Mouse (Mus musculus) midbrain, embryonic 12.5 days (tissue): ENCODE measurements around the gene Rnd2. TPM values are rescaled to one million over a fixed set of nuclear protein-coding genes. Genes with fewer than 3 reads are reported as not detected.
A peak's percentile ranks its signal among the peaks of the same experiment; 100 is the strongest.
"Not testable (repeated sequence)": the region's sequence is repeated elsewhere in the genome, so short reads cannot be mapped to it uniquely, and the experiment has no call there.

ENCODE experiments used
- ATAC-seq: fragments of 200-750 bp; cut with Nextera tagmentation; 2 replicates; pipeline ENCODE4 v1.8.0; 2017; ENCODE audit warnings: low read depth, moderate TSS enrichment, moderate library complexity; ENCODE audit not compliant: low FRiP score
- H3K27ac ChIP-seq: fragments of 300-500 bp; sonication (generic); replicated peaks from 2 replicates; pipeline ENCODE4 v1.5.1; 2016; ENCODE audit warnings: mild to moderate bottlenecking
- H3K27me3 ChIP-seq: fragments of 300-500 bp; sonication (generic); 2 replicates; pipeline ENCODE4 v1.6.1; 2016; ENCODE audit warnings: mild to moderate bottlenecking
- H3K36me3 ChIP-seq: fragments of 300-500 bp; sonication (generic); 2 replicates; pipeline ENCODE4 v1.6.1; 2016
- H3K4me1 ChIP-seq: fragments of 300-500 bp; sonication (generic); 2 replicates; pipeline ENCODE4 v1.6.1; 2016
- H3K4me2 ChIP-seq: fragments of 300-500 bp; sonication (generic); replicated peaks from 2 replicates; pipeline ENCODE4 v1.6.1; 2016; ENCODE audit warnings: mild to moderate bottlenecking, moderate library complexity
- H3K4me3 ChIP-seq: fragments of 300-500 bp; sonication (generic); 2 replicates; pipeline ENCODE4 v1.5.1; 2016; ENCODE audit warnings: mild to moderate bottlenecking
- H3K9ac ChIP-seq: fragments of 300-500 bp; sonication (generic); replicated peaks from 2 replicates; pipeline ENCODE4 v1.6.1; 2016; ENCODE audit warnings: mild to moderate bottlenecking, moderate library complexity
- H3K9me3 ChIP-seq: fragments of 300-500 bp; sonication (generic); 2 replicates; pipeline ENCODE4 v1.6.1; 2016; ENCODE audit warnings: mild to moderate bottlenecking
- WGBS: fragments of 180-500 bp; shearing (Covaris S2); methylation state at CpG from one replicate; pipeline ENCODE4 v1.1.7; 2016; 5-methylcytosine and 5-hydroxymethylcytosine counted together
- polyA plus RNA-seq: library from polyadenylated mRNA; unstranded; fragments of >200 nt; fragmentation: Nextera tagmentation; extraction: Ambion mirVana; gene quantifications from 2 replicates; pipeline ENCODE4 v1.2.1, GENCODE M21; 2016

Gene Rnd2
- polyA plus RNA-seq, 1 experiment from 2014 or later: 89.5 TPM

DNA sequence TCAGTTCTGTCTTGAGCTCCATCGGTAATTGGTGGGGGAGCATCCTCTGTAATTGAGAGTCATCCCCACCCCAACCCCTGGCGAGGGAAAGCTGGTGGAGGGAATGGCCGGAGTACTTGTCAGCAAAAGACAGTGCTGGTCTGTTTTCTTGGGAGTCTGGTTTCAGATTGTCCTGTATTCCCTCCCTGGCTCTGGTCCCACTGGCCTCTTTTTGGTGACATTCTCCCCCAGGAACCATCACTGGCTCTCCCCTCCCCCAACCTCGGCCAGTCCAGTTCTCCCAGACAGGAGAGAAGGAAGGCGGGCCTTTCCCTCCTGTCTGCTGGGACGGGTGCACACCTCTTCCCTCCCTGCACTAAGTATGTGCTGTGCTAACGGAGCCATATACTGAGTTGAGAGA is 7.5 kb downstream of the Rnd2 start:
- Histone ChIP-seq H3K9me3 (no peaks in the 10 kb centered on the region), H3K27me3 (no peaks in the 10 kb centered on the region), H3K36me3 (peaks cover 12% of the 10 kb centered on the region), H3K27ac (0 out of 2 replicates have a peak overlapping the region, but pooled peaks have one; percentile 4), H3K4me1 (peaks cover 31% of the 10 kb centered on the region), H3K9ac (no peak overlapping the region; the same call in 1 of the 2 replicates), H3K4me3 (no peak overlapping the region), H3K4me2 (no peak overlapping the region)
- ATAC-seq: no peak
- WGBS: 60% methylated on average over 7 of the region's 7 CpGs

DNA sequence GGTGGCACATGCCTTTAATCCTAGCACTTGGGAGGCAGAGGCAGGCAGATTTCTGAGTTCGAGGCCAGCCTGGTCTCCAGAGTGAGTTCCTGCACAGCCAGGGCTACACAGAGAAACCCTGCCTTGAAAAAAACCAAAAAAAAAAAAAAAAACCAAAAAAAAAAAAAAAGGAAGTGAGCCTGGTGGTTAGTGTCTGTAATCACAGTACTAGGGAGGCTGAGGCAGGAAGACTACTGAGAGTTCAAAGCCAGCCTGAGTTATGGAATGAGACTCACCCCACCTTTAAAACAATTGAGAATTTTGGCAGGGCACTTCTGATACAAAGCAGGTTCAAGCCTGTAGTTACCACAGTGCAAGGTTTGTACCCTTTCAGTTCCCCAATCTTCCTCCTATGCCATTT is 8.9 kb downstream of the Rnd2 start:
- H3K27ac ChIP-seq: 0 out of 2 replicates have a peak overlapping the region, but pooled peaks have one; percentile 15

DNA sequence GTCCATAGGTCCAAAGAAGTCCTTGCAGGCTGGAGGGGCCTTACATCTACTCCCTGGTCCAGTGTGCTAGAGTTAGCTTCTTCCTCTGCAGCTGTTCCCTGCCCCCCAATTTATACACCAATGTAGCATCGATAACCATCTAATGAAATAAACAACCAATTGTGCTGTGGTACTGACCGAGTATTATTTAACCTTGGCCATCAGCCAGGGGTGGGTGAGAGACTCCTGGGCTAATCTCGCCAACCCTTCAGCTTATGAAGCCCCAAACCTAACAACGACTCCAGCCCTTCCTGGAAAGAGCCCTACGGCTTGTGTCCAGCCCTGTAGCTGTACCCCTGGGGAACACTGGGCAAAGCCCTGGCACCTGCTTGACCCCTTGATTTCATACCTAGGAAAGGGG is 9.5 kb downstream of the Rnd2 start:
- no peak overlapping the region for H3K4me3 ChIP-seq
- H3K9me3 ChIP-seq: no peaks in the 10 kb centered on the region
- H3K4me2 ChIP-seq: no peak overlapping the region
- no peak for ATAC-seq
- WGBS: 80% methylated on average over 5 of the region's 5 CpGs
- no peak overlapping the region for H3K9ac ChIP-seq
- H3K27me3 ChIP-seq: no peaks in the 10 kb centered on the region
- 0 out of 2 replicates have a peak overlapping the region, but pooled peaks have one; percentile 15 for H3K27ac ChIP-seq
- peaks cover 12% of the 10 kb centered on the region for H3K36me3 ChIP-seq
- peaks cover 43% of the 10 kb centered on the region for H3K4me1 ChIP-seq

More for the DNA sequence above, 8.9 kb downstream of the Rnd2 start:
- peaks cover 12% of the 10 kb centered on the region for H3K36me3 ChIP-seq
- not testable (repeated sequence) for ATAC-seq, H3K4me3 ChIP-seq, H3K27me3 ChIP-seq, H3K4me2 ChIP-seq, H3K9ac ChIP-seq, H3K9me3 ChIP-seq
- H3K4me1 ChIP-seq: peaks cover 41% of the 10 kb centered on the region
- 88% methylated on average over 1 of the region's 1 CpGs for WGBS

- H3K27me3 ChIP-seq, H3K9me3 ChIP-seq, H3K36me3 ChIP-seq, H3K4me2 ChIP-seq, H3K9ac ChIP-seq, H3K4me3 ChIP-seq, ATAC-seq, H3K27ac ChIP-seq: not testable (repeated sequence)
- H3K4me1 ChIP-seq: peaks cover 40% of the 10 kb centered on the region
- 93% methylated on average over 4 of the region's 4 CpGs for WGBS
Observed at GRCm38 (mm10) chr11:101476361-101476760, 11.6 kb downstream of the Rnd2 start.

DNA sequence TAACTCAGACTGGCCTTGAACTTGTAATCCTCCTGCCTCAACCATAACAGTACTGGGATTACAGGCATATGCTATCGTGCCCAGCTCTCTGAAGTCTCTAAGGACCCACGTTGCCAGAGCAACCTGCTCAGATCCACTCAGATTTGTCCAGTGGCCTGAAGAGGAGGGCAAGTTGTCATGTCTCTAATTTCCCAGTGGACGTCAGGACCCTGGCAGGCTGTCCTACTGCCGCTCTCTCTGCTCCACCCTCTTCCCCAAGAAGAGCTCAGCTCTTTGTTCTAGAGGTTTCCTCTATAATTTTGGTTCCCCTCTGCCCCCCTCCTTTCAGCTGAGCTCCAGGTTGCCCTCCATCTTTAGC is 12.4 kb downstream of the Rnd2 start:
- H3K9me3 ChIP-seq: no peaks in the 10 kb centered on the region
- H3K4me2 ChIP-seq: peak overlapping the region; percentile 12; the same call in 1 of the 2 replicates
- no peak overlapping the region for H3K9ac ChIP-seq
- ATAC-seq: peak; percentile 70
- no peak overlapping the region for H3K4me3 ChIP-seq
- WGBS: 13% methylated on average over 4 of the region's 4 CpGs
- peak overlapping the region; percentile 92 for H3K27ac ChIP-seq
- H3K27me3 ChIP-seq: no peaks in the 10 kb centered on the region
- H3K4me1 ChIP-seq: peaks cover 40% of the 10 kb centered on the region
- no peaks in the 10 kb centered on the region for H3K36me3 ChIP-seq

DNA sequence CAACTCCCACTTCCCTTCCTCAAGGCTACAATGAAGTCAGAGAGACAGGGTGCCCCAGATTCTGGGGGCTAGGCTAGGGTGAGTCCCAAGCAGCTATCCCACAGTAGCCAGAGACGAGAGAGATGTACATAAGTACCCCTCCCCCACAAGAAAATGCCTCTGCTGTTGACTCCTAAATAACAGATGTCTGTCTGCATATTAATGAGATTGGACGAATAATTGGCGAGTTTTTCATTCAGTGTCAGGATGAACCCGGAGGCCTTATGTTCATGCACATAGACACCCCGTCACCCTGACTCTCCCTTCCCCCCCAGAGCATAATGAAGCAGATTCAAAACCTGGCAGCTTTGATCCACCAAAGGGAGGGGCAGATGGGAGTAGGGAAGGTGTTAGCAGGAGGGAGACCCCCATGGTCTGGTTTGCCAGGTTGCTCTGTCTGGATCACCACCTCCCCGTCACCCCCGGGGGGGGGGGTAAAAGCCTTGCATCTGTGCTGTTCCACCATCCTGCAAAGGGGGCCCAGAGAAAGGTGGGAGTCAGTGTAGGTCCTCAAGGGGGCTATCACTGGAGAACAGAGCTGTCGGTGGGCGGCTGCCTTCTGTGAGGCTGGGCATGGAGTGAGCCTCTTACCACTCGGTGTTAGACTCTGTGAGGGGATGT is 12.9 kb downstream of the Rnd2 start:
- WGBS: 28% methylated on average over 10 of the region's 10 CpGs
- Histone ChIP-seq H3K4me1 (peaks cover 40% of the 10 kb centered on the region), H3K27ac (peak overlapping the region; percentile 92), H3K4me3 (no peak overlapping the region), H3K36me3 (no peaks in the 10 kb centered on the region), H3K9ac (no peak overlapping the region), H3K27me3 (no peaks in the 10 kb centered on the region), H3K9me3 (no peaks in the 10 kb centered on the region), H3K4me2 (peak overlapping the region; percentile 22)
- peak; percentile 81 for ATAC-seq

DNA sequence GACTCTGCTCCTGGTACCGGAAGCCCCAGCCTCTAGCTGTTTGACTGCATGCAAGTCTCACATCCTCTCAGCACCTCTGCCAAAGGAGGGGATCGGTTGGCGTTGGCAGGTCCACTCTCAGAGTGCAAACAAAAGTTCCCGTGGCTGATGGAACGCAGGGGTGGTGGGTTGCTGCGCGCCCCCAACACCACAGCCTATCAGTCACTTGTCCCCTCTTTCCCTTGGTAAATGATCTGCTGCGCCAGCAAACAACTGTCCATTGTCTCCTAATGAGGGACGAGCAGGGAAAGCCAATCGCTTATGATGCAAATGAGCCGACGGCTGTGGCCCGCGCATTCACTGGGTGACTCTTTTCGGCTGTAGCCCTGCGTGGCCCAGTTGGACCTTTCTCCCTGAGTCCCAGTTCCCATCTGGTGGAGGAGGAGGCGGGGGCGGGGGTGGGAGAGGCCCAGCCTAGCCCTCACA is 14.4 kb downstream of the Rnd2 start:
- H3K9me3 ChIP-seq: no peaks in the 10 kb centered on the region
- peak overlapping the region; percentile 29 for H3K9ac ChIP-seq
- H3K27me3 ChIP-seq: no peaks in the 10 kb centered on the region
- peak; percentile 77 for ATAC-seq
- H3K4me1 ChIP-seq: peaks cover 50% of the 10 kb centered on the region
- WGBS: 4% methylated on average over 18 of the region's 18 CpGs
- peak overlapping the region; percentile 92 for H3K27ac ChIP-seq
- no peaks in the 10 kb centered on the region for H3K36me3 ChIP-seq
- peak overlapping the region; percentile 27 for H3K4me3 ChIP-seq
- H3K4me2 ChIP-seq: peak overlapping the region; percentile 44

DNA sequence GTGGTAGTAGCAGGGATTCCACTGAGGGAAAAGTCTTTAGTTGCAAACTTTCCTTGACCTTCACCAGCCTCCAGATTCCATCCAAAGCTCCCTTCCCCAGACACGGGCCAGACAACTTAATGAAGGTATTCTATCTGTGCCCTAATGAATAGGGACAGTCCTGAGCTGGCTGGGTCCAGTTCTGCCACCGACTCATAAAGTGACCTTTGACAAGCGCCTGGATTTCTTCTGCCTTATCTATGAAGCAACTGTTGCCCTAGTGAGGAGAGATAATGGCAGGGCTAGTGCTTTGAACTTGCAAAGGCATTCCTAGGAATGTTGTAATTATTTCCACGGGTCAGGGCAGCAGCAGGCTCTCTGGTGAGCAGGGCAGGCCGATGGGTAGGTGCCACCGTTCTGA is 16.1 kb downstream of the Rnd2 start:
- no peak for ATAC-seq
- no peaks in the 10 kb centered on the region for H3K36me3 ChIP-seq
- no peaks in the 10 kb centered on the region for H3K27me3 ChIP-seq
- no peak overlapping the region for H3K27ac ChIP-seq
- H3K4me1 ChIP-seq: peaks cover 56% of the 10 kb centered on the region
- H3K9me3 ChIP-seq: no peaks in the 10 kb centered on the region
- no peak overlapping the region for H3K4me2 ChIP-seq
- no peak overlapping the region for H3K4me3 ChIP-seq
- WGBS: 69% methylated on average over 6 of the region's 6 CpGs
- no peak overlapping the region for H3K9ac ChIP-seq

- Histone ChIP-seq H3K4me3 (no peak overlapping the region), H3K27me3 (no peaks in the 10 kb centered on the region), H3K4me1 (peaks cover 42% of the 10 kb centered on the region), H3K36me3 (peaks cover 10% of the 10 kb centered on the region; the same call in 1 of the 2 replicates), H3K9ac (no peak overlapping the region), H3K9me3 (no peaks in the 10 kb centered on the region), H3K4me2 (no peak overlapping the region), H3K27ac (peak overlapping the region; percentile 82)
- 33% methylated on average over 3 of the region's 3 CpGs for WGBS
- ATAC-seq: no peak
Observed at GRCm38 (mm10) chr11:101483804-101484203, 19.0 kb downstream of the Rnd2 start.

- Histone ChIP-seq H3K9me3 (no peaks in the 10 kb centered on the region), H3K4me3 (no peak overlapping the region), H3K36me3 (peaks cover 14% of the 10 kb centered on the region; the same call in 1 of the 2 replicates), H3K27me3 (no peaks in the 10 kb centered on the region), H3K4me1 (peaks cover 38% of the 10 kb centered on the region), H3K4me2 (no peak overlapping the region), H3K27ac (peak overlapping the region; percentile 82), H3K9ac (no peak overlapping the region)
- no peak for ATAC-seq
- WGBS: 68% methylated on average over 6 of the region's 6 CpGs
Observed at GRCm38 (mm10) chr11:101484245-101484644, 19.4 kb downstream of the Rnd2 start.

DNA sequence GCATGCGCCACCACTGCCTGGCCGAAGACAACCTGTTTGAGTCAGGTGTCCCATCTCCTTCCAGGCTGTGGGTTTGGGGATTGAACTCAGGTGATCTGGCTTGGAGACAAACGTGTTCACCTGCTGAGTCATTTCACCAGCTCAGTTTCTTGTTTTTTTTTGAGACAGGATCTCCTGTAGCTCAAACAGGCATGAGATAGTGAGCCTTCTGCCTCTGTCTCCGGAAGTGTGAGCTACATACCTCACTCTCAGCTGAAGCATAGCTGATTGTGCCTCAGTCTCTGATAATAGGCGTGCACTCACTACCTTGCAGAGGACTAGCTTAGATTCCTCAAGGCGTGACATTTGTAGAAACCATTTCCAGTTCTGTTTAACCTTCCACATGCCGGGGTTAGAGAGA is 20.0 kb downstream of the Rnd2 start:
- no peak overlapping the region for H3K4me3 ChIP-seq
- no peak for ATAC-seq
- WGBS: 89% methylated on average over 7 of the region's 7 CpGs
- no peak overlapping the region for H3K9ac ChIP-seq
- no peaks in the 10 kb centered on the region for H3K9me3 ChIP-seq
- H3K27me3 ChIP-seq: no peaks in the 10 kb centered on the region
- H3K4me1 ChIP-seq: peaks cover 32% of the 10 kb centered on the region
- peak overlapping the region; percentile 82 for H3K27ac ChIP-seq
- peaks cover 18% of the 10 kb centered on the region; the same call in 1 of the 2 replicates for H3K36me3 ChIP-seq
- no peak overlapping the region for H3K4me2 ChIP-seq

DNA sequence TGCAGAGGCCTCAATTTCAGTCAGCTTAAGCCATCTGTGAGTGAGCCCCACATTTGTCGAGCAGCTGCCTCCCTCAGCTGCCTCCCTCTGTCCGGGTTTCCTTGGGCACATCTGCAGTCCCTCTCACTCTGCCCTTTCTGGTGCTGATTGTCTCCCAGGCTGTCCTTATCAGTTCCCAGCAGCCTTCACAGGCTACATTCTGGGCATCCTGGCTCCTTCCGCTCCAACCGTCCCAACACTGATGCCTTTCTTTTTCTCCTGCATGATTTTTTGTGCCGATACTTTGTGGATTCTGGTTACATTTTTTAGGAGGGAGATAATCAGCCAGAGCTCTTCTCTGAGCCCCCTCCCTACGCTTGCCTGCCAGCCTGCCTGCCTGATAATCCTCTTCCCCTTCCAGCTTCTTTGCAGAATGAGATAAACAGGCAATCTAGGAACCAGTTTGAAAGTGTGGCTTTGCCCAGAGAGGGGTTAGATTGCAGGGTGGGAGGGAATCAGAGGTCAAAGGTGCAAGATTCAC is 20.8 kb downstream of the Rnd2 start:
- no peak for ATAC-seq
- Histone ChIP-seq H3K9ac (no peak overlapping the region), H3K27ac (peak overlapping the region; percentile 82), H3K4me2 (no peak overlapping the region), H3K4me3 (no peak overlapping the region), H3K9me3 (no peaks in the 10 kb centered on the region), H3K36me3 (peaks cover 18% of the 10 kb centered on the region), H3K27me3 (no peaks in the 10 kb centered on the region), H3K4me1 (peaks cover 25% of the 10 kb centered on the region)
- WGBS: 39% methylated on average over 6 of the region's 6 CpGs
